Mouse (Mus musculus) right cerebral cortex, postnatal 10 days (tissue): ENCODE data around the gene Cmip.

Experiments used
- DNase-seq, 2 experiments: peaks; one replicate each; pipeline ENCODE4 v3.0.0; 2021; ENCODE audit warnings: low spot score in 2 of 2

Cmip gene

DNA sequence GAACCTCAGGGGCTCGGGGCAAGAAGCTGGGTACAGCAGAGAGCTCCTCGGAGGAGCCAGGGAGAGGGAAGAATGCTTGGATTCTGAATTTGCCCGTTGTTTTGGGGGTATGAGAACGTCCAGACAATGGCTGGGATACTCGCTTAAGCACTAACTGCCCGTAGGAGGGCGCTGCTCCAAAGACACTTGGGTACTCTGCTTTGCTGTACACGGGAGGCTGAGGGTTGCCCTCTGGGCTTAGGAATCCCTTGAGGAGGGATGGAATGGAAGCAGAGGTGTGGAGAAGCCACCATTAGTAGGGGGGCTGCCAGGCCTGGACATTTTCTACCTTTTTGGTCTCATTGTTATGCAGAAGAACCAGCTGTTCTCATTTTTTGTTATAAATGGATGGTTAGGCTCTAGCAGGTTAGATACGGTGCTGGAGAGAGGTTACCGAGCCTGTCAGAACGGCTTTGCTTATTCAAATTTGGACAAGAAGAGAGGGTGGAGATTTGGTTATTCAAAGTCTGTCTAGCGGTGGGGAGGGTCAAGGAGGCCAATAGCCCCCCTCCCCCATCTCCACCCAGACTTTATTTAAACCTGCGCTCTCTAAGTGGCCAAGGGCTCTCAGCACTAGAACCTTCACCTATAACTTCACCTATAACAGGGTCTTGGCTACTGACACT, 246.7 kb downstream of the Cmip start:
- no peak for DNase-seq

DNA sequence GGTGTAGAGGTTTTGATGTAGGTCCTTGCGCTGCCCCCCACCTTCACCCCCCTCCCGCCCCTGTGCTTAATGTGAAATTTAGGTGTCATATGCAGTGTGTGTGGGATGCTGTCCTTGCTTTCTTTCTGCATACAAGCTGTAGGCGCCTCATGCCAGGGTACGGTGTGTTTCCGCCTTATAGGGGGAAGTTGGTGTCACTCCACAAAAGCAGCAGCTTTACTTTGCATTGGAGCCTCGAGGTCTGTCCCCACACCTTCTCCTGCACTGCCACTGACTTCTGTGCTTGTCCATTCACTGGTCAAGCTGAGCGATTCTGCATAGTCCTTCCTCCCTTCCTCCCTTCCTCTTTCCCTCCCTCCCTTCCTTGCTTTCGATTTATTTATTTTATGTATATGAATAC, 250.8 kb downstream of the Cmip start:
- DNase-seq = no peak
